Mouse (Mus musculus) MEL (cell line): Measurements from ENCODE around the gene Hist2h3c1.

Experiments
- EP300 ChIP-seq, 2 experiments: IDR thresholded peaks; 2 replicates each; pipeline ENCODE4 v1.6.1; 2011; ENCODE audit warnings: improper control_type of control experiment in 2 of 2, low read length in 2 of 2, low read depth in 1 of 2, mild to moderate bottlenecking in 1 of 2
- GABPA ChIP-seq: IDR thresholded peaks from 2 replicates; pipeline ENCODE4 v1.6.1; 2012; ENCODE audit warnings: low read depth, mild to moderate bottlenecking, inconsistent platforms, low read length, improper control_type of control experiment, moderate library complexity
- GATA1 ChIP-seq: IDR thresholded peaks from 2 replicates; pipeline ENCODE4 v1.6.1; 2011; ENCODE audit warnings: low read depth, low read length, improper control_type of control experiment
- POLR2A ChIP-seq, 2 experiments: IDR thresholded peaks; 2 replicates each; pipeline ENCODE4 v1.6.1; 2011 to 2012; ENCODE audit warnings: low read length in 2 of 2, mild to moderate bottlenecking in 2 of 2, control low read depth in 1 of 2, improper control_type of control experiment in 1 of 2, low read depth in 1 of 2, moderate library complexity in 1 of 2; ENCODE audit not compliant: control insufficient read depth in 1 of 2, insufficient read depth in 1 of 2, poor library complexity in 1 of 2
- POLR2AphosphoS5 ChIP-seq: IDR thresholded peaks from 2 replicates; pipeline ENCODE4 v1.6.1; 2012; ENCODE audit warnings: low read depth, borderline replicate concordance, mild to moderate bottlenecking, inconsistent platforms, low read length, moderate library complexity, mixed read lengths
- UBTF ChIP-seq: IDR thresholded peaks from 2 replicates; pipeline ENCODE4 v1.6.1; 2012; ENCODE audit warnings: low read depth, mild to moderate bottlenecking, inconsistent platforms, low read length, improper control_type of control experiment, moderate library complexity, borderline replicate concordance; ENCODE audit not compliant: insufficient read depth
- USF1 ChIP-seq: IDR thresholded peaks from 2 replicates; pipeline ENCODE4 v1.6.1; 2014; ENCODE audit warnings: low read depth, mild to moderate bottlenecking, inconsistent platforms, low read length, improper control_type of control experiment, moderate library complexity
- USF2 ChIP-seq, 2 experiments: IDR thresholded peaks; 2 replicates each; pipeline ENCODE4 v1.6.1; 2011 to 2012; ENCODE audit warnings: improper control_type of control experiment in 2 of 2, low read length in 2 of 2, borderline replicate concordance in 1 of 2, inconsistent platforms in 1 of 2, low read depth in 1 of 2, mild to moderate bottlenecking in 1 of 2; ENCODE audit not compliant: insufficient read depth in 1 of 2
- ZC3H11A ChIP-seq: IDR thresholded peaks from 2 replicates; pipeline ENCODE4 v1.6.1; 2012; ENCODE audit warnings: low read depth, mild to moderate bottlenecking, inconsistent platforms, low read length, improper control_type of control experiment
- ZNF384 ChIP-seq: IDR thresholded peaks from 2 replicates; pipeline ENCODE4 v1.6.1; 2012; ENCODE audit warnings: low read depth, mild to moderate bottlenecking, inconsistent platforms, low read length, improper control_type of control experiment

DNA sequence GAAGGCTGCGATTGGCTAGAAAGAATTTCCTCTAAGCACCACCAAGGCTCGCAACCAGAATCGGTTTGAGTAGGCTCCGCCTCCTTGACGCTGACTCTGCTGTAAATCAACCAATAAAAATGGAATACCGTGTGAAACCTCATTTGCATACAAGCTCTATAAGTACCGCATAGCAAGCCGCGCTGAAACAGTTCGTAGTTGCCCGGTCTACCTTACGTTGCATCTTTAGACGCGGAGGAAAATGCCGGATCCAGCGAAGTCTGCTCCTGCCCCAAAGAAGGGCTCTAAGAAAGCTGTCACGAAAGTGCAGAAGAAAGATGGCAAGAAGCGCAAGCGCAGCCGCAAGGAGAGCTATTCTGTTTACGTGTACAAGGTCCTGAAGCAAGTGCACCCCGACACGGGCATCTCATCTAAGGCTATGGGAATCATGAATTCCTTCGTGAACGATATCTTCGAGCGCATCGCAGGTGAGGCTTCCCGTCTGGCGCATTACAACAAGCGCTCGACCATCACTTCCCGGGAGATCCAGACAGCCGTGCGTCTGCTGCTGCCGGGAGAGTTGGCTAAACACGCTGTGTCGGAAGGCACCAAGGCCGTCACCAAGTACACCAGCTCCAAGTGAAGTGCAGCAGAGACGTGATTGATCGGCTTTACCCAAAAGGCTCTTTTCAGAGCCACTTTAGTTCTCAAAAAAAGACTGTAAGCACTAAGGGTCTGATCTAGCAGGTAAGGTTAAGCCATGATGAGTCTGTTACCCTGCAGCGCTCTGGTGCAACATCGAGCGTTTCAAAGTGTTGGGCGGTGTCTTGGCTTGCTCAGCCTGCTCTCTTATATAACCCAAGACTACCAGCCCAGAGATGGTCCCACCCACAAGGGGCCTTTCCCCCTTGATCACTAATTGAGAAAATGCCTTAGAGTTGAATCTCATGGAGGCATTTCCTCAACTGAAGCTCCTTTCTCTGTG, 23.3 kb downstream of the Hist2h3c1 start, which contains the start of gene Hist2h2bb:
- TF ChIP-seq USF1 = no peak
- no peak for TF ChIP-seq ZC3H11A
- no peak for TF ChIP-seq GATA1
- TF ChIP-seq POLR2A (IDR thresholded peaks at IDR 0.05; ENCODE audit: control insufficient read depth in 1 of 2, insufficient read depth in 1 of 2, low read depth in 1 of 2, low read length in 2 of 2, poor library complexity in 1 of 2) = no peak
- TF ChIP-seq USF2 (IDR thresholded peaks at IDR 0.05; ENCODE audit: borderline replicate concordance in 1 of 2, insufficient read depth in 1 of 2, low read depth in 1 of 2, low read length in 2 of 2) = no peak
- TF ChIP-seq POLR2AphosphoS5 = peak; percentile 100
- TF ChIP-seq EP300 (IDR thresholded peaks at IDR 0.05; ENCODE audit: low read depth in 1 of 2, low read length in 2 of 2) = no peak
- no peak for TF ChIP-seq ZNF384
- no peak for TF ChIP-seq GABPA
- TF ChIP-seq UBTF = no peak
